Mouse (Mus musculus): Measurements from ENCODE around the gene Gm17677. TPM values are rescaled to one million over a fixed set of nuclear protein-coding genes. Genes with fewer than 3 reads are reported as not detected.

Gene Gm17677
- total RNA-seq (2022): not detected

DNA sequence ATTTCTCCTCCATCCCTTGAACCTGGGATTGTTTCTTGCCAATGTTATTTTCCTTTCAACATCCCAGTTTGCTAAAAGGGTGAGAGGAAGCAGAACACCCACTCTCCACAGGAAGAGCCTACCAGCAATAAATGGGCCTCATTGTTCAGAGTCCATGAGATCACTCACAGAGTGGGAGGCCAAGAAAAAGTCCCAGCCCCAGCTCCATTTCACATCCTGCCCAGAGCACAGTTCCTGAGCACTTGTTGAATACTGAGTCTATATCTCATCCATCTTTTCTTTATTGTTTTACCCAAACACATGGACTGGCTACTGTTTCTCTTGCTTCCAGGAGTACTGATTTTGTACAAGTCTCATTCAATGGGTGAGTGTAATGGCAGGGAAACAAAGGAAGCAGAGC, at the start of gene Gm17677:
Gm17677 (plus strand) TSS at position 301 of the 400 bp plus-strand sequence.
- DNase-seq (ENCODE audit: low spot score in 2 of 2): no peak

DNA sequence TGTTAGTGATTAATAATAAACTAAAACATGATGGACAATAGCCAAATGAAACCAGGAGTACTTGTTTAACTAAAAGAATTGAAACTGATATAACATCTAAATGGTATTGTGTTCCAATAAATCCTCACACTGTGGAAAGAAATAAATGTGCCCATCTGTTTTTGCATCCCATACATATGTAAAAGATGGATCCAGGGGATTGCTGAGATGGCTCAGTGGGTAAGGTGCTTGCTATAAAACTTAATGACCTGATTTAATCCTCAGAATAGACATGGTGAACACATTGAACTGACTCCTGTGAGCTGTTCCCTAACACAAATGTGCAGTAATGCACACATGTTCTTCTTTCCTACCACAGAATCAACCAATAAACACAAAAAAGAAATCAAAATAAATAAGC, 48.9 kb upstream of the Gm17677 start:
- DNase-seq (ENCODE audit: low spot score in 2 of 2): no peak

DNA sequence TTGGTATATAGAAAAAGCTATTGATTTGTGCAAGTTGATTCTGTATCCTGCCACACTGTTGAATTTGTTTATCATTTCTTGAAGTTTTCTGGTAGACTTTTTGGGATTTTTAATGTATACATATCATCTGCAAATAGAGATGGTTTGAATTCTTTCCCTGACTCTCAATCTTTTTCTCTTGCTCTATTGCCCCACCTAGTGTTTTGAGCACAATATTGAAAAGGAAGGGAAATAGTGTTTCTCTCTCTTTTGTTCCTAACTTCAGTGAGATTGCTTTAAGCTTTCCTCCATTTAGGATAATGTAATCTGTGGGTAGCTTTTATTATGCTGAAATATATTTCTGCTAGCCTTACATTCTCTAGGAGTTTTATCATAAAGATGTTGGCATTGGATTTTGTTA, 33.6 kb upstream of the Gm17677 start:
- no peak for DNase-seq (ENCODE audit: low spot score in 2 of 2)

DNA sequence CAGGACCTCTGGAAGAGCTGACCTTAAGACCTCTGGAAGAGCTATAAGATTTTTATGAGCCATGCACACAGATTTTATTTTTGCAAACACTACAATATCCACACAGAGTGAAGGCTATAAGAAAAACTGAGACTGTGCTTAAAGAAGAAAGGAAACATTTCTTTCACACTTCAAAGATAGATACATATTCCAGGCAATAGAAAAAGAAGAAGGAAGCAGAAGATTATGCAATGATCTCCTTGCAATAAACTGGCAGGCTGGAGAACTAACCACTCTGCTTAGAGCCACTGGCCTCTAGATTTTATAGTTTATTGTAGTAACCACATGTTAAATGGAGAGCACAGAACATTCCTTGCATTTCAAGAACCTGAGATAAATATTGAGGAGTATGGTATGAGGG, 16.0 kb downstream of the Gm17677 start:
- DNase-seq (ENCODE audit: low spot score in 2 of 2): no peak

DNA sequence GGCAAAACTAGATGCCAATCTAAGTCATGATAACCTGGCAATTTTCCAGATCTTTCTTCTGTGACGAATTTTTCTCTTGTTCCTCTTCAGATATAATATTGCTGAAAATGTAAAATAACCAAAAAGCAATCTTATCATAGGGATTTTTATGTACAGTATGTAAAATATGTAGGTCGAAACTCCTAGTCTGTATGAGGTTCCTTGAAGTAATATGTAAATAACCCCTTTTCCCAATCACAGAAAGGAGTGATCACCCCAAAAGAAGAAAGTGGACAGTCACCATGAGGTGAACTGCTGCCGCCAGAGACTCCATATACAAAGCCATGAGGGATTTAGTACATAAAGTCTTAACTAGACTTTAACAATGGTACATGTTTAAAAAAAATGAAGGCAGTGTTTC, 37.2 kb downstream of the Gm17677 start, which contains the start of gene Gm17727:
Gm17727 (minus strand) TSS at position 101 of the 400 bp plus-strand sequence.
- no peak for DNase-seq (ENCODE audit: low spot score in 2 of 2)

GRCm38 (mm10) chr9:35790001-35790400, 49.2 kb downstream of the Gm17677 start, which contains the start of the genes Gm27235 and D730048I06Rik:
Gene Gm27235, minus strand, starts transcription at chr9:35790101.
Gene D730048I06Rik, minus strand, starts transcription at chr9:35790112.
- no peak for DNase-seq (ENCODE audit: low spot score in 2 of 2)

Other genes starting within 250 kb of the Gm17677 start
- gene Gm1113, start 222.8 kb upstream of the Gm17677 start, total RNA-seq (2022): not detected
- 10 to 100 TPM; 14.2 to 17.9 (median 16.1) TPM for gene Ddx25, start 182.5 kb upstream of the Gm17677 start, total RNA-seq (2022)
- gene Pus3, start 182.5 kb upstream of the Gm17677 start, total RNA-seq (2022): 10 to 100 TPM; 10.7 to 12.8 (median 12.2) TPM
- 1 to 10 TPM in 3 of 4 experiments, under 1 TPM in 1; 0.76 to 2.1 (median 1.4) TPM for gene Pate2, start 170.8 kb upstream of the Gm17677 start, total RNA-seq (2022)
- 10 to 100 TPM; 14.8 to 16.2 (median 15.3) TPM for gene Hyls1, start 170.7 kb upstream of the Gm17677 start, total RNA-seq (2022)
- gene Pate4, start 129.1 kb upstream of the Gm17677 start, total RNA-seq (2022): not detected
- gene Pate3, start 92.8 kb upstream of the Gm17677 start, total RNA-seq (2022): not detected
- gene Pate1, start 53.7 kb upstream of the Gm17677 start, total RNA-seq (2022): not detected
- gene Gm17727, start 37.1 kb downstream of the Gm17677 start, total RNA-seq (2022): not detected
- not detected for gene Gm27235, start 49.1 kb downstream of the Gm17677 start, total RNA-seq (2022)
- gene D730048I06Rik, start 49.1 kb downstream of the Gm17677 start, total RNA-seq (2022): not detected
- gene 9230110F15Rik, start 103.1 kb downstream of the Gm17677 start, total RNA-seq (2022): not detected
- under 1 TPM in 2 of 4 experiments, not detected in 2; 0.18 to 0.21 TPM for gene 9230113P08Rik, start 167.4 kb downstream of the Gm17677 start, total RNA-seq (2022)

Data from layer of hippocampus, adult 8-10 months (tissue).